Mouse (Mus musculus) thymus, postnatal 4 days (tissue): ENCODE results near the gene Mrm3.

Experiments used
- DNase-seq: peaks from one replicate; pipeline ENCODE4 v3.0.0; 2021

The Mrm3 gene

GRCm38 (mm10) chr11:76253145-76253917, 9.8 kb downstream of the Mrm3 start:
- peak; percentile 90 for DNase-seq

DNA sequence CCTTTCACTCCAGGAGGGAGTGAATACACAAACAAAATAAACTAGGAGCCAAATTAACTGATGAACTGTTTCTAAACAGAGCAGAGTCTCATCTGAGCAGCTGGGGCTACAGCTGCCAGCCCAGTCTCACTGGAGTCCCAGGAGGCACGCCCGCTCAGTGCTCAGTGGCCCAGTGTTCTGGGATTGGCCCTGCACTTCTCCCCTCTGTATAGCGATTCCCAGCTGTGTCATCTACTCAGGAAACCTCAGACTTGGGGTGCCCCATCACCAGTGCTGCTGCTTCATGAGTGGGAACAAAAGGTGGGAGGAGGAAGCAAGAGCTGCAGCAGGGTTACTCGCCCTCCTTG, 10.4 kb downstream of the Mrm3 start:
- no peak for DNase-seq

GRCm38 (mm10) chr11:76255431-76256001, 12.0 kb downstream of the Mrm3 start:
- DNase-seq: no peak

DNA sequence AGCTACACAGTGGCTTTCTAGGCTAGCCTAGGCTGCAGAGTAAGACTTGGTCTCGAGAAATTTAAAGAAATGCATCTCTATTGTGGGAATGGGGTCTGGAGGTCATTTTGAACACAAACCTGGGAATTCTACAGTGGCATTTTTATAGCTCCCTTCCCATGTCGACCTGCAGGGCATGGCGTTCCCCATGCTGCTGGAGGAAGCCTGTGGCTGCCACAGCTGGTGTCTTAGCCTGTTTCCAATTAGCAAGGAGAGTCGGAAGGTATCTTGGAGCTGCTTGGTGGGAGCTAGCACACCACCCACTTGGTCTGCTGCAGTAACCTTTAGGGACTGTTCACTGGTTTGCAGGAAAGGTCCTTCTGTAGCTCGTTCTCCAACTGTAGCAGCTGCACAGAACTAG, 12.6 kb downstream of the Mrm3 start:
- no peak for DNase-seq

DNA sequence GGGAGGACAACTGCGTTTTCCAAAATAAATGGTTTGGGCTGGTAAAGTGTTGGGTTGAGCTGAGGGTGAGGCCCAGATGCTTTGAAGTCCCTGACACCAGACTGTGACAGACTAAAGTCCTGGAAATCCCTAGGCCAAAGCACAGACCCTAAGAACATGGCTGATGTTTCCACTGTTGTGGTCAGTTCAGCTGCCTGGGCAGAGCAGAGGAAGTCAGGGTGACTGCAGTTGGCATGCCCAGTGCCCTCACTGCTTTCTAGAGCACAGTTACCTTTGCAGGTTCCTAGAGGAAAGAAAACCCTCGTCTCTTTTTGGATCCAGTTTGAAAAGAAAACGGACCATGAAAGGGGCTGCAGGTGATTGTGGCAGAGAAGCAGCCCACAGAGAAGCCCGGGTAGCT, 13.9 kb downstream of the Mrm3 start:
- DNase-seq: no peak

- DNase-seq: no peak
Measured at GRCm38 (mm10) chr11:76258511-76258910, 15.0 kb downstream of the Mrm3 start.

DNA sequence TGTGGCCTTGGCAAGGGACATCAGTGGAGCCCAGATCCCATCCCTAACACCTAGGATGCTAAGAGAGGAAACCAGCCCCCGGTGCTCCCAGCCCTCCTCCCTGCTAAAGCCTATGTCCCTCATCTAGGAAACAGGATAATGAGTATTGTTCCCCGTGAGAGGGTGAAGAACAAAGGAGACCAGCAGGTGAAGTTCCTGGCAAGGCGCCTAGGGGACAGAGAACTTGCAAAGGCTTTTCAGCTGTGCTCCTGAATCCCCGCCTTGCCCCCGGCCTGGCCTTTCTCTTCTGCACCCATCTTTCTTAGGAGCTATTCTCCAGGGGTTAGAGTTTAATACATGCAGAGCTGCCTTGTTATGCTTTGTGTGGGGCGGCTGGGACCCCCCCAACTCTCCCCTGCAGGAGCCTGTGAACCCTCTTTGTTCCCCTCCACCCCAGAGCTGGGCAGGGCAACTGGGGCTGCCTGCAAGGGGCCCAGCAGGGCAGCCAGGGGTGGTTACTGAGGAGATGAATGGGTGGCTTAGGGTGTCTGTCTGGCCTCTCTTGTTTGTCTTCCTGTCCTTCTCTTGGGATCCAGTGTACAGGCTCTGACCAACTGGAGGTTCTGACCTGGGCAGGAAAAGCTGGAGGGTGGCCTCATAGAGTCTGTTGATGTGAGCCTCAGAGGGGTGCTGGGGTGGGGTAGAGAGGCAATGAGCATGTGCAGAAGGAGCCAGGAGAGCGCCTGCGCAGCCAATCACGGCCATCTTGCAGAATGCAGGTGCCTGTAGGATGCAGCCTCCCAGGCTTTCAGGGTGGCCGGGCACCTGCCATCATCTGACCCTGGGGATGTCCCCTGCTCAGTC, 16.9 kb downstream of the Mrm3 start:
- no peak for DNase-seq

- DNase-seq: no peak
Measured at GRCm38 (mm10) chr11:76261224-76261623, 17.7 kb downstream of the Mrm3 start.

DNA sequence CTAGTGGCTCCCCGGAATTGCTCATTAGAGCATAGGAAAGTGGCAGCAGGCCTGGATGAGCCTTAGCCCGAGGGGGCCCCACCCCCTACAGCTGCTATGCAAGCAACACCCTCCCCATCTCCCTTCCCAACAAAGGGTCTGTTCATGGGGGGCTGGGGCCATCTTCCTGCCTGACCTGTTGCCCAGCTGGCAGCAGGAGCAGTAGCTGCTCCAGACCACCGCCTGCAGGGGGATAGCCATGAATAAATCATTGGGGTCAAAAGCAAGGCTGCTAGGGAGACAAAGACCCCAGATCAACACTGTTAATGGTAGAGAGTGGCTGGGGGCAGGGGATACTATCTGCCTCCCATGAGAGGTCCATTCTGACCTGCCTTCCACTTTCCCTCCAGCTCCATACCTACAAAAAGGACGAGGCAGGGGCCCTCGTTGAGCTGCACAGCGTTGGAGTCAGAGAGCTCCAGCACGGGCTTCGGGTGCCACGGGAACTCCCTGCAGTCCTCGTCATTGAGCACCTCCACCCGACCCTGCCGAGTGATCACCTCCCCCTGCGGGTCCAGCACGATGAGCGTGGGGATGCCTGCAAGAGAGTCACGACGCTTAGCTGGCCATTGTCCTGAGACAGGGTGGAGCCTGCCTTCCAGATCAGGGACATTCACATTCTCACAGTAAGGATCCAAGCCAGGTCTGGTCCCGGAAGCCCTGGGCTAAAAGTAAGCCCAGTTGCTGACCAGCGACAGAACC, 19.3 kb downstream of the Mrm3 start:
- no peak for DNase-seq

DNA sequence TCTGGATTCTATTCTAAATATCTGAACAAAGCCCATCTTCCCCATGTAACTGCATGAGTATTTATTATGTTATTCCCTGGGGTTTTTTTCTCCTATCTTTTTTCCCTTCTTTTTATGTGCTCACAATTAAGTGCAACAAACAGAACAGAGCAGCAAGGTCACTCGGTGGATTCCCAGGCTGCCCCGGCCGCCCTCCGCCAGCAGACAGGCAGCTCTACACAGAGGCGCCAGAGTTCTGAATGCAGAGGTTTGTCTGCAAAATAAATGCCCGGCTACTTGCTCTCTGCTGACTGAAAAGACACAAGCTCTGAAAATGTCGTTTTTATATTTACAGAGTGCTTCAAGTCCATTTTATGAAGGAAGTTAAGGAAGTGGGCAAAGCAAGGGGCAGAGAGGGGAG, 24.0 kb downstream of the Mrm3 start:
- DNase-seq: no peak

DNA sequence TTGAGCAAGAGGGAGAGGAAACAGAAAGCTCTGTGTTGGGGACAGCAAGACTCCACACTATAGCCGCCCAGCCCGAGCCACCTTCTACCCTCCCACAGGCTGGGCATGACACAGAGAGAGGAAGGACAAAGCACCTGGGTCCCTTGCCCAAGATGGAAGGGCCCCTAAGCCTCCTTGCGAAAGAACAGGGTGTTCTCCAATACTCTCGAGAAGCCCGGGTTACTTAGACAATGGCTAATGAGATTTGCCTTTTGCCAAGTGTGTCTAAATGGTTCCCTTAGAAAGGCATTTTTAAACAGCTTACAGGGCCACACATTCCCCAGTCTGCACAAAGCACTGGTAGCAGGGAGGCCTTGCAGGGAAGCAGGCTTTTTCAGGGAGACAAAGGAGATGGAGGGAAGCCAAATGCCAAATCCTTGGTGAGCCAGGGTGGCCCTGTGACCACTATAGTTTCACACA, 24.5 kb downstream of the Mrm3 start:
- DNase-seq: no peak

DNA sequence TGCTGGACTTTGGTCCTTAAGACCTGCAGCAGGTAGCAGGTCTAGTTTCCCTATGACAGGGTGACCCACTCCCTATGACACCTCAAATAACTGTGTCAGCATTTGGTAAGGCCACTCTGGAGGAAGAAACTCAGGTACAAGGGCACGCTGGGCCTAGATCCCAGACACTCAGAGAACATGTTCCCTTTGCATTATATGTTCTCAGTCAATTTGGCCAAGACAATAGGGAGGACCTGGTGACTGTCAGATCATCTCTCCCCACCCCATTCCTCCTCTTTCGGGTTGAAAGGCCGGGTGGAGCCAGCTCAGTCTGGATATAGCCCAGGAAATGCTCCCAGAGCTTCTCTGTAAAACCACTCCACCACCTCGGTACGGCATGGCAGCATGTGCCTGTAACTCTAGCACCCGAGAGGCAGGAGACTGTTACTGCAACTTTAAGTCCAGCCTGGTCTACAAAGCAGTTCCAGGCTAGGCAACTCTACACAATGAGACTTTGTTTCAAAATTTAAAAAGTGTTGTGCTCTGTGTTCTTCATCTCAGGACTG, 25.1 kb downstream of the Mrm3 start:
- DNase-seq: no peak

DNA sequence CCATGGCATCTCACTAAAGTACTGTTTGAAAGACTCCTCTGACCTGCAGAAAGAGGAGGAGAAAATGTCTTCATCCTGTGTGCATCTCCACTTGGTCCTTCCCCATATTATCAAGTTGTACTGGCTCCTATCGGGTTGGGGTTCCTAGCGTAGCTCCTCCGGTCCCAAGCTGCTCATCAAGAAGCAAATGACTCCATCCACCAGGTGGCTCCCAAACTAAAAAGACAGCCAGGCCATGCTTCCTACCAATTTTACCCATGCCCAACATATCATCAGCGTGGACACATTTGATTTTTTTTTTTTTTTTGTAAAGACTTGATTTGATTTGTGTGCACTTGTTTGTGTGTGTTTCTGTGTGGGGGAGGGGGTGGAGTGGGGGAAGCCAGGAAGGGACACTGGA, 28.9 kb downstream of the Mrm3 start:
- DNase-seq: no peak

- no peak for DNase-seq
Measured at GRCm38 (mm10) chr11:76278960-76279852, 35.7 kb downstream of the Mrm3 start.

DNA sequence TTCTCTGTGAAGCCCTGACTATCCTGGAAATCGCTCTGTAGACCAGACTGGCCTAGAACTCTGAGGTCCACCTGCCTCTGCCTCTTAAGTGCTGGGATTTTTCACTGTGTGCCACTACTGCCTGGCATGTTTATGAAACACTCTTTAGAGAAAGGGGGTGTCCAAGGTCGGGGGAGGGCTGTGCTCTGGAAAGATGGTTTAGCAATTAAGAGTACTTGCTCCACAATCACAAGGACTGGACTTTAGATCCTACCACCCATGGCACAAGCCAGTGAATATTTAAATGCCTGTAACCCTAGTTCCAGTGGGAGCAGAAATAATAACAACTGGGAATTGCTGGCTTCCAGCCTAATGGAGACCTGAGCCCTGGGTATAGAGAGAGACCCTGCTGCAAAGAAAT, 36.5 kb downstream of the Mrm3 start:
- no peak for DNase-seq

GRCm38 (mm10) chr11:76283841-76284240, 40.3 kb downstream of the Mrm3 start:
- no peak for DNase-seq

DNA sequence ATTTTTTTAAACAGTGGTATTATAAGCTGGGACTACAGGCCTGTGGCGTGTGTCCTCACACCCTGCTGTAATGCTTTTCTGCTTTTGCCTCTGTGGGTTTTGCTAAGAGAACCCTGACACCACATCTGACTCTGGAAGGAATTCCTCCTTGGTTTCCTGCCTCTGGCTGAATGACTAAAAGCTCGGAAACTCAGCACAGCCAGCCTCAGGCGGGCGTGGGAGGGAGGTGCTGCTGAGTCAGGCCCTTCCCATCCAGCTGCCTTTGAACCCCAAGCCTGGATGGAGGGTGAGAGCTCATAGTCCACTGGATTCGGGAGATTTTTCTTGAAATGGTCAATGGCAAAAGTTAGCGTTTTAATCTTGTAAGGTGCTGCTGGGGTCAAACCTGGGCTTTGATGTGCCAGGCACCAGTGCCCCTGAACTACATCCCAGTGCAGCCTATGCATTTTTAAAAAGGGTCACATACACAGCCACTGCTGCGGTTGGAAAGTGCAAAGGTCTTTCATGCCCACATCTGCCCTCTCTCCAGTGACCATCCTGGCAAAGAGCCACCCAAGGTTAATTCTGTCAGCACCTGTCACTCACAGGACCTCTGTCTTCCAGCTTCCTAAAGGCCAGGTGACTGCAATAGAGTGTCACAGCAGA, 42.0 kb downstream of the Mrm3 start:
- no peak for DNase-seq

- DNase-seq: no peak
Measured at GRCm38 (mm10) chr11:76286534-76287126, 43.1 kb downstream of the Mrm3 start.

- DNase-seq: no peak
Measured at GRCm38 (mm10) chr11:76287301-76287700, 43.8 kb downstream of the Mrm3 start.

DNA sequence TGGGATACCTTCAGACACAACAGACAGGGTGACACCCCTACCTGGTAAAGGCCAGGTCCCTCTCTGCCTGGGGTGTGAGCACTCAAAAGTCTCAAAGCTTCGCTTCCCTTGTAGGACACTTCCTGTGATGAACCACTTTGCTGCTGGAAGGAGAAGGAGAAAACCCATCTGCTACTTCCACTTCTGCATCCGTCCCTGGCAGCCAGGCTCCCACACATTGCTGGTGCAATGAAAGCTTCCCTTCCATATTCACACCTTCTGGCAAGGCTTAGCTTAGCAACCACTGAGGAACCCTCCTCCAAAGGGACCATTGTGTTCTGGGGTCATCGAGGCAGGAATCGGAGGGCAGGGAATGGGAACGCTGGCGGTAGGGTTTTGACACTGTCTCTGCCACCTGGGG, 45.1 kb downstream of the Mrm3 start:
- no peak for DNase-seq

- no peak for DNase-seq
Measured at GRCm38 (mm10) chr11:76290367-76290766, 46.9 kb downstream of the Mrm3 start.
